Mouse (Mus musculus): ENCODE results near the gene Dgcr6.

GRCm38 (mm10) chr16:18066060-18067009 lies 13.7 kb downstream of the Dgcr6 start:
- no peak for TF ChIP-seq EP300 (optimal IDR thresholded peaks at IDR 0.05)
- TF ChIP-seq CTCF (IDR thresholded peaks at IDR 0.05; ENCODE audit: low read depth), result no peak
